9 mouse cellular contexts compared by ENCODE assay signal in genomic region chr3:96327131-96327530, GRCm38 (mm10). TPM values are rescaled to one million over a fixed set of nuclear protein-coding genes. Genes with fewer than 3 reads are reported as not detected.
A peak's percentile ranks its signal among the peaks of the same experiment; 100 is the strongest.
DNase-seq lines count a peak whose midpoint lies in the region; ATAC-seq lines count a peak whose summit lies in the region.
"Had no signal": no experiment of that assay in that cellular context is flagged by ENCODE, and none has a peak within 500 bp of the region (broad histone marks: within the 10 kb centered on the region; RNA-seq: fewer than 3 reads in every experiment).

No protein-coding gene starts in this region.

- no peak for DNase-seq in heart, postnatal 14 days
- peak; percentile 74 for DNase-seq in embryo, embryonic 10.5 days (ENCODE audit: low spot score)
- peak; percentile 40 for DNase-seq in kidney, postnatal 10 days
- DNase-seq in retina, embryonic 14.5 days (ENCODE audit: low spot score): peak; percentile 85
- DNase-seq in urinary bladder, postnatal 14 days (ENCODE audit: low spot score): no peak
- DNase-seq in cerebellum, postnatal 10 days: no peak

- H3K4me1 ChIP-seq in heart, embryonic 12.5 days (replicated peaks): peaks cover 5% of the 10 kb centered on the region

- 3% methylated on average over 6 of the region's 6 CpGs for WGBS in heart, embryonic 12.5 days

- intact Hi-C loops in heart, postnatal 14 days (cut with DNase I): no loop called here

- peaks cover 55% of the 10 kb centered on the region for H3K27me3 ChIP-seq in heart, embryonic 12.5 days (replicated peaks)

- H3K9ac ChIP-seq in heart, embryonic 12.5 days: peak overlapping the region; percentile 47; the same call in 1 of the 2 replicates

- ATAC-seq in heart, embryonic 12.5 days (ENCODE audit: insufficient number of reproducible peaks, low FRiP score): no peak
- ATAC-seq in CD4-positive, CD25-positive, alpha-beta regulatory T cell, adult 4 months: peak; percentile 71

- H3K27ac ChIP-seq in heart, embryonic 12.5 days (ENCODE audit: poor library complexity, severe bottlenecking): no peak overlapping the region
- H3K27ac ChIP-seq: macrophage had no signal

- H3K36me3 ChIP-seq in heart, embryonic 12.5 days: no peaks in the 10 kb centered on the region

- H3K4me3 ChIP-seq in heart, embryonic 12.5 days: peak overlapping the region; percentile 51; the same call in 1 of the 2 replicates

- no peaks in the 10 kb centered on the region for H3K9me3 ChIP-seq in heart, embryonic 12.5 days (replicated peaks)

- H3K4me2 ChIP-seq in heart, embryonic 12.5 days: peak overlapping the region; percentile 76

RNA-seq across cellular contexts. Expression of gene Fcgr1, which starts 33.4 kb away (rescaled TPM):
- polyA plus RNA-seq in heart, embryonic 12.5 days (2016; fragmentation: Nextera tagmentation; extraction: Ambion mirVana): 0.71 and 0.82 TPM in 2 replicates
- under 1 TPM; 0.45 to 0.46 TPM for total RNA-seq in heart, postnatal 14 days (2021)
- polyA plus RNA-seq in CD4-positive, CD25-positive, alpha-beta regulatory T cell, adult 4 months (2017; shearing (Covaris generic)): under 1 TPM in 1 of 2 experiments, not detected in 1; 0.46 TPM

RNA-seq across cellular contexts. Expression of gene Hist2h2bb, which starts 57.6 kb away (rescaled TPM):
- 4.0 and 6.5 TPM in 2 replicates for polyA plus RNA-seq in heart, embryonic 12.5 days (2016; fragmentation: Nextera tagmentation; extraction: Ambion mirVana)
- 100 to 1,000 TPM; 121 to 256 TPM for total RNA-seq in heart, postnatal 14 days (2021)
- 1 to 10 TPM; 6.3 to 8.4 TPM for polyA plus RNA-seq in CD4-positive, CD25-positive, alpha-beta regulatory T cell, adult 4 months (2017; shearing (Covaris generic))
- polyA plus RNA-seq: macrophage had no signal

RNA-seq across cellular contexts. Expression of gene Hist2h3b, which starts 58.7 kb away (rescaled TPM):
- polyA plus RNA-seq in heart, embryonic 12.5 days (2016; fragmentation: Nextera tagmentation; extraction: Ambion mirVana): 23.4 and 26.5 TPM in 2 replicates
- 100 to 1,000 TPM; 125 to 254 TPM for total RNA-seq in heart, postnatal 14 days (2021)
- polyA plus RNA-seq in CD4-positive, CD25-positive, alpha-beta regulatory T cell, adult 4 months (2017; shearing (Covaris generic)): 1 to 10 TPM; 7.4 to 9.9 TPM
- polyA plus RNA-seq: macrophage had no signal

Comparison
In these comparisons a context has a peak if more than half of its experiments do, and no peak if none do; other contexts are left out.
1. DNase-seq: peak in embryo, embryonic 10.5 days (single experiment), kidney, postnatal 10 days (single experiment) and retina, embryonic 14.5 days (single experiment); none in heart, postnatal 14 days (0 of 2), urinary bladder, postnatal 14 days (single experiment) and cerebellum, postnatal 10 days (0 of 2).